Mouse (Mus musculus): Measurements from ENCODE around the gene Slc35d2.

DNA sequence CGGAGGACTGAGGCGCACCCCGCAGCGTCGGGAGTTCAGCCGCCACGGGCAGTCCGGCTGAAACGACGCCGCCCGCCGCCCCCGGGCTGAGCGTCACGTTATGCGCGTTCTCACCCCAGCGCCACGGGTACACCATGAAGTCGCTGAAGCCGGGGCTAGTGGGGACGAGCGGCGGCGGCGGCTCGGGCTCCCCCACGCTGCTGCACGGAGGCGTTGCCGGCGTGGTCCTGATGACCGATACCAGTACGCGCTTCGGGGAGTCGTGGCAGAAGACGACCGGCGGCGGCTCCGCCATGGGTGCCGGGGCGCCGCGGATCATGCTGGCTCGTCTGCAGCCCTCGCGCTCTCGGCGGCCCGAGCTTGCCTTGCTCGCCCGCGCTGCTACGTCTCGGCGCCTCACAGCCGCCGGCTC is 23.5 kb upstream of the Slc35d2 start:
- TF ChIP-seq POLR2A (IDR thresholded peaks at IDR 0.05; ENCODE audit: extremely low read depth, insufficient read depth, low read length) (no peak), CTCF (IDR thresholded peaks at IDR 0.05; ENCODE audit: low read depth, low read length) (no peak)

Data from liver, adult 2 months (tissue).